Mouse (Mus musculus): ENCODE results near the gene Hist1h1d. TPM values are rescaled to one million over a fixed set of nuclear protein-coding genes. Genes with fewer than 3 reads are reported as not detected.
"Not testable (repeated sequence)": the region's sequence is repeated elsewhere in the genome, so short reads cannot be mapped to it uniquely, and the experiment has no call there.

Gene Hist1h1d
- polyA plus RNA-seq, 1 experiment from 2014 or later = 0.60 TPM

DNA sequence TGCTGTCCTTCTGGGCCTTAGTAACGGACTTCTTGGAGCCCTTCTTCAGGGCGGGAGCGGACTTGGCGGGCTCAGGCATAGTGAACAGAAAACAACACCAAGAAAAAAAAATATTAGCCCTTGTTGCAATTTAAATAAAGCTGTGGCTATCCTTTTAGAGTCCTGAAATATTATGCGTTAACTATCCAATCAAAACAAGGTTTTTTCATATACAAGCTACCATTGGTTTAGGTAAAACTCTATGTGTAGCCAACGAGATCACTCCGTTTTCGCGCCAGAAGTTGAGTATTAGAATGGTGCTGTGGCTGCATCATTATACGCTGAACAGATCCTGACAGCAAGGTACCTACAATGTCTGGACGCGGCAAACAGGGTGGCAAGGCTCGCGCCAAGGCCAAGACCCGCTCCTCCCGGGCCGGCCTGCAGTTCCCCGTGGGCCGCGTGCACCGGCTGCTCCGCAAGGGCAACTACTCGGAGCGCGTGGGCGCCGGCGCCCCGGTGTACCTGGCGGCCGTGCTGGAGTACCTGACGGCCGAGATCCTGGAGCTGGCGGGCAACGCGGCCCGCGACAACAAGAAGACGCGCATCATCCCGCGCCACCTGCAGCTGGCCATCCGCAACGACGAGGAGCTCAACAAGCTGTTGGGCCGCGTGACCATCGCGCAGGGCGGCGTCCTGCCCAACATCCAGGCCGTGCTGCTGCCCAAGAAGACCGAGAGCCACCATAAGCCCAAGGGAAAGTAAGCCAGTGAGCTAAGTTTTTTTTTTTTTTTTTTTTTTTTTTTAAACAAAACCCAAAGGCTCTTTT lies 19.3 kb upstream of the Hist1h1d start, which contains the start of gene Hist1h2af:
TSS of gene Hist1h2af (plus strand) at position 347 of the 808 bp plus-strand sequence.
- Histone ChIP-seq H3K4me1 (peaks cover 55% of the 10 kb centered on the region), H3K4me3 (peak within 1 kb of the TSS; percentile 54), H3K27ac (peak within 1 kb of the TSS; percentile 92)
- H3K36me3 ChIP-seq (replicated peaks); H3K27me3 ChIP-seq (ENCODE audit: poor library complexity, severe bottlenecking); H3K9me3 ChIP-seq: not testable (repeated sequence)
- DNase-seq (ENCODE audit: extremely low spot score, low spot score) = peak; percentile 84
- under 1% methylated on average over 27 of the region's 53 CpGs for WGBS

DNA sequence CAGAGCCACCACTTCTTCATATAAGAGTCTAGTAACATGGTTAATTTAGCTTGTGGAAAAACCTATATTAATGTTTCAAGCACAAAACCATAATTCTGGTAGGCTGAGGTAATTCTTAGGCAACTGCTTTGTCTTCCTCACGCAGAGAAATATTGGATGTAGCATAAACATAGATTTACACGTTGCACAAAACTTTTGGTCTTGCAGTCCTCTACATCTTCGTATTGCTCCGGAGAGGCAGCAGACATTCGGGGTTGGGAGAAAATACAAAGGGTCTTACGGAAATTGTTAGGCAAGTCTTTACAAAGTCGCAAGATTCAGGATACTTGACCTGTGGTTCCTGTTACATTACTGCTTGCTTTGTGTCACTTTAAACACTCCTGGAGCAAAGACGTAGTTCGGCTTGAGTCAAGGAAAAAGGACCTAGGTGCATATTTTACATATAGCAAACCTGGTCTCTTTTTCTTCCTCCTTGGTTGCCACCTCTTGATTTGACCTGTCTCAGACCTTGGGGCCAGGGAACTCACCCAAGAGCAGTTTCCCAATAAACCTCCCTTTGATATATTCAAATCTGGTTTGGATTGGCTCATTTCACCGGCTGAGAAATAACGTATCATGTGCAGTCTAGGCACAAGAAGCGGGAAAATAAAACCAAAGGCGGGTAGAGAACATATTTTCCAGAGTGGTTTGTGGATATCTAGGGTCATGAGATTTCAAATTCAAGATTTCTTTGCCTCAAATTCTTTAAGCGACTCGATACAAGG lies 18.5 kb upstream of the Hist1h1d start:
- H3K4me1 ChIP-seq = peaks cover 47% of the 10 kb centered on the region
- under 1% methylated on average over 15 of the region's 15 CpGs for WGBS

DNA sequence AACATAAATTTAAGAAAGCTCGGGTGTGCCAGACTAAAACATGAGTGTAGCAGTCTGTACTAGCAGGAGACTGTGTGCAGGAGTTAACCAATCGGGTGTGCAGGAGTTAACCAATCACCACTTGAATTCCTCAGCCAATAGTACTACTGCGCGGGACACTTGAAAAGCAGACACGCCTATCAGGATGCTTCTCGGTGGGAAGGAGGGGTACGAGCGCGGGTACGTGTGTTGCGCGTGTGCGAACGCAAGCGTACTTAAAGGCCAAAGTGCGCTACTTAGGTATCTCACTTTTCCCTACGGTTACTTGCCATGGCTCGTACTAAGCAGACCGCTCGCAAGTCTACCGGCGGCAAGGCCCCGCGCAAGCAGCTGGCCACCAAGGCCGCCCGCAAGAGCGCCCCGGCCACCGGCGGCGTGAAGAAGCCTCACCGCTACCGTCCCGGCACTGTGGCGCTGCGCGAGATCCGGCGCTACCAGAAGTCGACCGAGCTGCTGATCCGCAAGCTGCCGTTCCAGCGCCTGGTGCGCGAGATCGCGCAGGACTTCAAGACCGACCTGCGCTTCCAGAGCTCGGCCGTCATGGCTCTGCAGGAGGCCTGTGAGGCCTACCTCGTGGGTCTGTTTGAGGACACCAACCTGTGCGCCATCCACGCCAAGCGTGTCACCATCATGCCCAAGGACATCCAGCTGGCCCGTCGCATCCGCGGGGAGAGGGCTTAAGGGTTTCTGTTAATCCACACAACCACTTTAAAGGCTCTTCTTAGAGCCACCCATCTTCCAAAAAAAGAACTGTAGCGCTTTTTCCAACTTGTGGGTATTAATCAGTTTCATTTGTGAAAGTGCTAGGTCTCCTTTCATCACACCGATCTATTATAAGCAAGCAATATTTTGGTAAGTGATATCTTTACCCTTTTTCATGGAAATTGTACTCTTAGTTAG lies 17.7 kb upstream of the Hist1h1d start, which contains the start of gene Hist1h3g:
TSS of gene Hist1h3g (plus strand) at position 286 of the 939 bp plus-strand sequence.
- H3K36me3 ChIP-seq (replicated peaks); H3K27me3 ChIP-seq (ENCODE audit: poor library complexity, severe bottlenecking); H3K9me3 ChIP-seq: not testable (repeated sequence)
- peak; percentile 90 for DNase-seq (ENCODE audit: extremely low spot score, low spot score)
- H3K4me1 ChIP-seq = peaks cover 43% of the 10 kb centered on the region
- under 1% methylated on average over 46 of the region's 62 CpGs for WGBS
- H3K4me3 ChIP-seq = peak within 1 kb of the TSS; percentile 54
- H3K27ac ChIP-seq = peak within 1 kb of the TSS; percentile 92

More for the DNA sequence above, 18.5 kb upstream of the Hist1h1d start:
- DNase-seq (ENCODE audit: extremely low spot score, low spot score) = peak; percentile 57
- Histone ChIP-seq H3K27ac (peak overlapping the region; percentile 92), H3K9me3 (no peaks in the 10 kb centered on the region), H3K36me3 (replicated peaks) (no peaks in the 10 kb centered on the region), H3K4me3 (peak overlapping the region; percentile 54), H3K27me3 (ENCODE audit: poor library complexity, severe bottlenecking) (no peaks in the 10 kb centered on the region)

DNA sequence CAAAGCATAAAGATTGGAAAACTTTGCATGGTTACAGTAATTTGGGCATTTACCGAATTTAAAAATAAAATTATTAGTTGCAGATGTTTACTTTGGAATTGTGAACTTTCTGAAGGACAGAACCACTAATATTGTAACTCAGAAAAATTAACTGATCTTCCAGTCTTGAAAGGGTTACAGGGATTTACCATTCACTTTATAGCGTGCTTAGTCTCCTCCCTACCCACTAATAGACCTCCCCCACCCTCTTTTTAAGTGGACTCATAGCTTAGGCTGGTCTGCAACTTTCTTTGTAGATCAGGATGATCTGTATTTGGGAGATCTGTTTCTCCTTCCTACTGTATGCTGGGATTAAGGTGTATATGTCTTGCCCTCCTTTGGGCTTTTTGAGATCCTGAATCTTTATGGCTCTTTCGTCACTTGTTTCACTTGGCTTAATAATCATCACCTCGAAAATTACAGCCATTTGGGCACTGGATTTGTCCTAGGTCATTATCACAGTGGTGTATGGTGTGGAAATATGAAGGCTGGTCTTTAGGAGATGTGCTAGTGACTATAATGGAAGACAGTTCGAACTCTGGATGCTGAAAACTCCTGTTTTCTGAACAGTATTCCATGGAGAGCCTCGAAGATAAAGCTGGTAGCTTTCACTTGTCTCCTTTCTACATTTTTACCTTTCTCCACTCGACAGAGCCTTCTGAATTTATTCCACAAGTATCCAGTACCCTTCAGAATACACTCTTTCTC lies 16.8 kb upstream of the Hist1h1d start:
- Histone ChIP-seq H3K4me1 (peaks cover 43% of the 10 kb centered on the region), H3K27me3 (ENCODE audit: poor library complexity, severe bottlenecking) (no peaks in the 10 kb centered on the region), H3K27ac (peak overlapping the region; percentile 92), H3K9me3 (no peaks in the 10 kb centered on the region), H3K4me3 (peak overlapping the region; percentile 54), H3K36me3 (replicated peaks) (no peaks in the 10 kb centered on the region)
- no peak for DNase-seq (ENCODE audit: extremely low spot score, low spot score)
- WGBS = 27% methylated on average over 7 of the region's 7 CpGs

DNA sequence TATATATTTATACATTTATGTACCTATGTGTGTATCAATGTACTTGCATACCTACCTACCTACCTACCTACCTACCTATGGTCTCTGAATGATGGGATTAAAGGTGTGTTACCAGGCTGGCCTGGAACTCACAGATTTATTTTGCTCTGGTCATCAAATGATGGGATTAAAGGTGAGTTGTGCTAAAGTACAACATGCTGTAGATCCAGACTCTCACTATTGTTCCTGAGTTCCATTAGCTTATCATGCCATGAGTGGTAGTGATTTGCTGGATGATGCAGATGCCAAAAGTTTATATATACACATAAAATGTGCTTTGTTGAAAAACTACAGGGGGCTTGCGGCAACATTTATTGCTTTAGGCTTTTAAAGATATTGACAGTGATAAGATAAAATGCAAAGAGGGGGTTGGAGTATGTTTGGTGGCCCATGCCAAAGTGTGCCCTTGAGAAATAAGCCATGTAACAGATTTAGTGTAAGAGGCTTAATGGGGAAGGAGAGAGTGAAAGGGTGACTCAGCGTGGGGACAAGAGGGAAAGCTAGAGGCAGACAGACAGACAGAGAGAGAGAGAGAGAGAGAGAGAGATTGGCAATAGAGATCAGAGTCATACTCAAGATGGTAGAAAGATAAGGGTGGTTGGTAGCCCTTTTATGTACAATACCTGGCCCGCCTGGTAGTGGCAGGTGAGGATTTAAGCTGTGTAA lies 15.9 kb upstream of the Hist1h1d start:
- peaks cover 43% of the 10 kb centered on the region for H3K4me1 ChIP-seq
- no peaks in the 10 kb centered on the region for H3K9me3 ChIP-seq
- WGBS = 83% methylated on average over 3 of the region's 3 CpGs
- H3K36me3 ChIP-seq (replicated peaks) = no peaks in the 10 kb centered on the region
- H3K27ac ChIP-seq = peak overlapping the region; percentile 92
- DNase-seq (ENCODE audit: extremely low spot score, low spot score) = no peak
- H3K4me3 ChIP-seq = peak overlapping the region; percentile 54
- H3K27me3 ChIP-seq (ENCODE audit: poor library complexity, severe bottlenecking) = no peaks in the 10 kb centered on the region

DNA sequence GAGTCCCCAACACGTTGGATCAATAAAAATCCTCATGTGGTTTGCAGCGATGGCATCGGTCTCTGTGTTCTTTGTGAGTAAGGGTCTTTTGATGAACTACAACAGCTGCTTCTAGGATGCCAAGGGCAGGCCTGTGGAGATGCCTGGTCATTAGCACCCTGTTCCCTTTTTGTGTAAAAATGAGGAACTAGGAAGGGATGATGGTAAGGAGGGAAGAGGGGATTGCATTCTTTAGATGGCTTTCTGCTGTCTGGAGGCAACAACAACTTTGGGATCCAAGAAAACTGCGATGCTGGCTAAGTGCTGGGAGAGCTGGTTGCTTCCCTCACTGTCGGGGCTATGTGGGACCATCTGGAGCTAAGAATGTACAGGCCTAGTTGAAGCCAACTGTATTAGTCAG lies 14.8 kb upstream of the Hist1h1d start:
- Histone ChIP-seq H3K4me1 (peaks cover 38% of the 10 kb centered on the region), H3K9me3 (no peaks in the 10 kb centered on the region), H3K4me3 (peak overlapping the region; percentile 54; the same call in 1 of the 2 replicates), H3K27ac (peak overlapping the region; percentile 92), H3K36me3 (replicated peaks) (no peaks in the 10 kb centered on the region), H3K27me3 (ENCODE audit: poor library complexity, severe bottlenecking) (no peaks in the 10 kb centered on the region)
- DNase-seq (ENCODE audit: extremely low spot score, low spot score) = no peak
- WGBS = 85% methylated on average over 5 of the region's 5 CpGs

DNA sequence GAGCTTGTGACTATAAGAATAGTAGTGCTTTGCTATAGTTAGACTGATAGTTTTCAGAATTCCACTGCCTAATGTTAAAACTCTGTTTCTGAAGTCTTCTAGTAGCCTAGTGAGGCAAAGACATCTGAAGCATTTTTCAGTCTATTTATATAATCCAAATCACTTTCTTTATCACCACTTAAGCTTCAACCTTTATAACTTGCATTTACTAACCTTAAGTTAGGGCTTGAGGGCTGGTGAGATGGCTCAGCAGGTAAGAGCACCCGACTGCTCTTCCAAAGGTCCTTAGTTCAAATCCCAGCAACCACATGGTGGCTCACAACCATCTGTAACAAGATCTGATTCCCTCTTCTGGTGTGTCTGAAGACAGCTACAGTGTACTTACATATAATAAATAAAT lies 13.2 kb upstream of the Hist1h1d start:
- not testable (repeated sequence) for H3K9me3 ChIP-seq; H3K27ac ChIP-seq; DNase-seq (ENCODE audit: extremely low spot score, low spot score); H3K36me3 ChIP-seq (replicated peaks); H3K27me3 ChIP-seq (ENCODE audit: poor library complexity, severe bottlenecking); H3K4me3 ChIP-seq
- H3K4me1 ChIP-seq = peaks cover 36% of the 10 kb centered on the region
- WGBS = 64% methylated on average over 1 of the region's 1 CpGs

DNA sequence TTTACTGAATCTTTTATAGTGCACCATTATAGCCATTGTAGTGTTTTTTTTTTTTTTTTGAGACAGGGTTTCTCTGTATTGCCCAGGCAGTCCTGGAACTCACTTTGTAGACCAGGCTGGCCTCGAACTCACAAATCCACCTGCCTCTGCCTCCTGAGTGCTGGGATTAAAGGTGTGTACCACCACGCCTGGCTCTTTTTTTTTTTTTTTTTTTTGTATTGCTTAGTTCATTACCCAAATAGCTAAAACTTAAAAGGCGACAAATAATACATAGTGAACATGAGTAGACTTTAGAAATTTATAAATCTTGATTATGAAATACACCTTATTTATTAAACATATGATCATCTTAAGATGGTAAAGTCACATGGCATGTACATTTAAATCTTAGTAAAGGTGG lies 11.6 kb upstream of the Hist1h1d start:
- DNase-seq (ENCODE audit: extremely low spot score, low spot score) = no peak
- 0 out of 2 replicates have a peak overlapping the region, but pooled peaks have one; percentile 95 for H3K27ac ChIP-seq
- peaks cover 38% of the 10 kb centered on the region for H3K4me1 ChIP-seq
- 91% methylated on average over 3 of the region's 3 CpGs for WGBS
- H3K27me3 ChIP-seq (ENCODE audit: poor library complexity, severe bottlenecking) = no peaks in the 10 kb centered on the region
- H3K36me3 ChIP-seq (replicated peaks) = no peaks in the 10 kb centered on the region
- H3K4me3 ChIP-seq = peak overlapping the region; percentile 57; the same call in 1 of the 2 replicates
- no peaks in the 10 kb centered on the region for H3K9me3 ChIP-seq

DNA sequence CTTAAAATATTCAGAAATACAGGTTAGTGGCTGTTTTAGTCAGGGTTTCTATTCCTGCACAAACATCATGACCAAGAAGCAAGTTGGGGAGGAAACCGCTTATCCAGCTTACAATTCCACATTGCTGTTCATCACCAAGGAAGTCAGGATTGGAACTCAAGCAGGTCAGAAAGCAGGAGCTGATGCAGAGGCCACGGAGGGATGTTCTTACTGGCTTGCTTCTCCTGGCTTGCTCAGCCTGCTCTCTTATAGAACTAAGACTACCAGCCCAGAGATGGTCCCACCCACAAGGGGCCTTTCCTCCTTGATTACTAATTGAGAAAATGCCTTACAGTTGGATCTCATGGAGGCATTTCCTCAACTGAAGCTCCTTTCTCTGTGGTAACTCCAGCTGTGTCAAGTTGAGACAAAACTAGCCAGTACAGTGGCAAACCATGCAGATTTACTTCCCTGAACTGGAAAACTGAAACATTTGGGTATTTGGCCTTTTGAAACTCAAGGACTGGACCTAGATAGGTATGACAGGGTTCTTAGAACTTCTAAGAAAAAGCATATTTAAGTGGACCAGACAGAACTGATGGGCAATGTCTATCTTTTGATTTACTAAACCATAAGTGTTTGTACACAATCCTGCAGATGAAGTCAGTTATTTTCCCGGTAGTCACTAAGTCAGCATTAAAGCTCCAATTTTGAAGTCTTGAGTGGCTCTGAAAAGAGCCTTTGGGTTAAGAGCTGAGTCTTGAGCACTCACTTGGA lies 10.7 kb upstream of the Hist1h1d start:
- not testable (repeated sequence) for H3K36me3 ChIP-seq (replicated peaks); H3K9me3 ChIP-seq; H3K27me3 ChIP-seq (ENCODE audit: poor library complexity, severe bottlenecking); DNase-seq (ENCODE audit: extremely low spot score, low spot score)
- peak overlapping the region; percentile 57 for H3K4me3 ChIP-seq
- peak overlapping the region; percentile 95 for H3K27ac ChIP-seq
- WGBS = 6% methylated on average over 3 of the region's 3 CpGs
- peaks cover 32% of the 10 kb centered on the region for H3K4me1 ChIP-seq

DNA sequence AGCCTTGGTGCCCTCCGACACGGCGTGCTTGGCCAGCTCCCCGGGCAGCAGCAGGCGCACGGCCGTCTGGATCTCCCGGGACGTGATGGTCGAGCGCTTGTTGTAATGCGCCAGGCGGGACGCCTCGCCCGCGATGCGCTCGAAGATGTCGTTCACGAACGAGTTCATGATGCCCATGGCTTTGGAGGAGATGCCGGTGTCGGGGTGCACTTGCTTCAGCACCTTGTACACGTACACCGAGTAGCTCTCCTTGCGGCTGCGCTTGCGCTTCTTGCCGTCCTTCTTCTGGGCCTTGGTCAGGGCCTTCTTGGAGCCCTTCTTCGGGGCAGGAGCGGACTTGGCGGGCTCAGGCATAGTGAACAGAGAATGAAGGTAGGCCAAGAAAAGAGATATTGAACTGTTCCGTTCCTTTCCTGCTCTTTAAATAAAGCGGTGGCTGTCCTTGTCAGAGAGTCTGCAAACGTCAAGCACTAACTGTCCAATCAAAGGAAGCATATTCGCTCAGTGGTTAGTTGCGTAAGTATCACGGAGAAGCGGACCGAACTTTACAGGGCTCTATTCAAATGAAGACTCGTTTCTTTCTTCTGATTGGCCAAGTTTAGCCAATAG lies 10.0 kb upstream of the Hist1h1d start, which contains the start of gene Hist1h2bh:
TSS of gene Hist1h2bh (minus strand) at position 394 of the 609 bp plus-strand sequence.
- peak within 1 kb of the TSS; percentile 57 for H3K4me3 ChIP-seq
- H3K27me3 ChIP-seq (ENCODE audit: poor library complexity, severe bottlenecking); H3K9me3 ChIP-seq; H3K36me3 ChIP-seq (replicated peaks): not testable (repeated sequence)
- peak; percentile 77 for DNase-seq (ENCODE audit: extremely low spot score, low spot score)
- peak within 1 kb of the TSS; percentile 95 for H3K27ac ChIP-seq
- peaks cover 25% of the 10 kb centered on the region for H3K4me1 ChIP-seq
- under 1% methylated on average over 32 of the region's 42 CpGs for WGBS
